Mouse (Mus musculus) lung, postnatal 4 days (tissue): ENCODE results near the gene Exoc1.
A peak's percentile ranks its signal among the peaks of the same experiment; 100 is the strongest.

Experiments used
- DNase-seq, 2 experiments: peaks; one replicate each; pipeline ENCODE4 v3.0.0; 2021

Exoc1 gene

GRCm38 (mm10) chr5:76529040-76529703 is at the start of gene Exoc1:
TSS of gene Exoc1 (plus strand) at chr5:76529311.
- DNase-seq, result peak; percentile 95 to 96

GRCm38 (mm10) chr5:76483811-76484210 is 45.3 kb upstream of the Exoc1 start, which contains the start of gene Gm7271:
TSS of gene Gm7271 (plus strand) at chr5:76484040.
- no peak for DNase-seq

- no peak for DNase-seq
Observed at GRCm38 (mm10) chr5:76495126-76495525, 34.0 kb upstream of the Exoc1 start.

GRCm38 (mm10) chr5:76522446-76522845 is 6.7 kb upstream of the Exoc1 start:
- no peak for DNase-seq

- no peak for DNase-seq
Observed at GRCm38 (mm10) chr5:76524623-76525022, 4.5 kb upstream of the Exoc1 start.

GRCm38 (mm10) chr5:76525066-76525465 is 4.0 kb upstream of the Exoc1 start:
- no peak for DNase-seq

GRCm38 (mm10) chr5:76525829-76526228 is 3.3 kb upstream of the Exoc1 start:
- DNase-seq, result no peak

- DNase-seq, result no peak
Observed at GRCm38 (mm10) chr5:76529704-76530066, 574 bp downstream of the Exoc1 start.

GRCm38 (mm10) chr5:76533186-76533585 is 4.1 kb downstream of the Exoc1 start:
- no peak for DNase-seq

GRCm38 (mm10) chr5:76536231-76536630 is 7.1 kb downstream of the Exoc1 start:
- no peak for DNase-seq

GRCm38 (mm10) chr5:76537578-76537977 is 8.5 kb downstream of the Exoc1 start:
- DNase-seq, result no peak

- no peak for DNase-seq
Observed at GRCm38 (mm10) chr5:76540181-76540580, 11.1 kb downstream of the Exoc1 start.

- DNase-seq, result no peak
Observed at GRCm38 (mm10) chr5:76540842-76541241, 11.7 kb downstream of the Exoc1 start.

GRCm38 (mm10) chr5:76543200-76543599 is 14.1 kb downstream of the Exoc1 start:
- no peak for DNase-seq

GRCm38 (mm10) chr5:76550426-76550825 is 21.3 kb downstream of the Exoc1 start:
- DNase-seq, result no peak

GRCm38 (mm10) chr5:76565321-76565720 is 36.2 kb downstream of the Exoc1 start:
- peak; percentile 55 to 81 for DNase-seq

GRCm38 (mm10) chr5:76574251-76574650 is 45.1 kb downstream of the Exoc1 start:
- DNase-seq, result no peak

GRCm38 (mm10) chr5:76577026-76577425 is 47.9 kb downstream of the Exoc1 start:
- DNase-seq, result no peak

GRCm38 (mm10) chr5:76585378-76585777 is 56.3 kb downstream of the Exoc1 start:
- no peak for DNase-seq

- peak; percentile 93 to 95 for DNase-seq
Observed at GRCm38 (mm10) chr5:76588551-76589283, 59.6 kb downstream of the Exoc1 start, which contains the start of gene Cep135. TSS of gene Cep135 (plus strand) at chr5:76588698.

- no peak for DNase-seq
Observed at GRCm38 (mm10) chr5:76589311-76589710, 60.2 kb downstream of the Exoc1 start.

- DNase-seq, result no peak
Observed at GRCm38 (mm10) chr5:76590009-76590408, 60.9 kb downstream of the Exoc1 start.

- no peak for DNase-seq
Observed at GRCm38 (mm10) chr5:76591885-76592284, 62.8 kb downstream of the Exoc1 start.

GRCm38 (mm10) chr5:76609702-76610370 is 80.7 kb downstream of the Exoc1 start:
- no peak for DNase-seq
